In the genomic region with DNA sequence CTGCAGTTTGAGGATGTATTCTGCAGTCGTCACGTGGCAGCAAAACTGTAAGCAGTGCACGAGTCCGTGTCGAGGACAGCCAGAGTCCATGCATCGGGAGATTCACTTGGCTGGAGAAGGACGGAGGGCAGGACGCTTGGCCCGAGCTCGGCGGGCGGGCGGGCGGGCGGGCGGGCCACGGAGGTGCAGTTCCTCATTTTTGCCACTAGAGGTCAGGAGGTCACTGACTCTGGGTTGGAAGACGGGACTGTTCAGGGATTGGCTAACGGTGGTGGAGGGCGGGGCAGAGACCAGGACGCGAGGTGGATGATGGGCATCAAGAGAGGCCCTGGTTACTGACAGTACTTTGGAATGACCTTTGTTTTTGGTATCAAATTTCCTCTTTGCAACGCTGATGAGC, we compare ENCODE assay signal across 8 mouse cellular contexts. TPM values are rescaled to one million over a fixed set of nuclear protein-coding genes. Genes with fewer than 3 reads are reported as not detected.
A peak's percentile ranks its signal among the peaks of the same experiment; 100 is the strongest.
DNase-seq lines count a peak whose midpoint lies in the region; ATAC-seq lines count a peak whose summit lies in the region.

No protein-coding gene starts in this region.

- H3K36me3 ChIP-seq in hindbrain, embryonic 14.5 days (replicated peaks; ENCODE audit: control insufficient read depth, insufficient read depth) = peaks cover 40% of the 10 kb centered on the region

- no peak overlapping the region for H3K4me3 ChIP-seq in hindbrain, embryonic 14.5 days (replicated peaks; ENCODE audit: low read length)

- H3K4me2 ChIP-seq in hindbrain, embryonic 14.5 days (replicated peaks) = peak overlapping the region; percentile 23

- peak; percentile 94 for ATAC-seq in hindbrain, embryonic 14.5 days (ENCODE audit: low FRiP score)

- peak; percentile 82 for DNase-seq in T-cell, adult 2 months (ENCODE audit: low spot score)
- DNase-seq in cerebellum, postnatal 25 days = peak; percentile 86 to 91
- peak; percentile 57 for DNase-seq in frontal cortex, postnatal 25 days (ENCODE audit: low spot score in 2 of 2)
- peak; percentile 81 for DNase-seq in hindbrain, embryonic 14.5 days (ENCODE audit: low spot score)
- peak; percentile 74 to 77 for DNase-seq in layer of hippocampus, postnatal 36 days
- DNase-seq in lung, postnatal 25 days (ENCODE audit: low spot score) = peak; percentile 88
- DNase-seq in retina, embryonic 14.5 days (ENCODE audit: low spot score) = peak; percentile 88
- DNase-seq in thymus, postnatal 36 days = peak; percentile 74 to 81

- H3K27me3 ChIP-seq in hindbrain, embryonic 14.5 days (ENCODE audit: control insufficient read depth, insufficient read depth, low read length) = no peaks in the 10 kb centered on the region

- H3K27ac ChIP-seq in hindbrain, embryonic 14.5 days = no peak overlapping the region

- no peak overlapping the region for H3K9ac ChIP-seq in hindbrain, embryonic 14.5 days

- peaks cover 5% of the 10 kb centered on the region; the same call in 1 of the 2 replicates for H3K4me1 ChIP-seq in hindbrain, embryonic 14.5 days (replicated peaks; ENCODE audit: control insufficient read depth, insufficient read depth, low read length)

- under 1% methylated on average over 23 of the region's 23 CpGs for WGBS in hindbrain, embryonic 14.5 days

- no peaks in the 10 kb centered on the region for H3K9me3 ChIP-seq in hindbrain, embryonic 14.5 days (ENCODE audit: control insufficient read depth, low read length)

RNA-seq across cellular contexts. Expression of gene Doc2b, which starts 26.6 kb away (rescaled TPM):
- polyA plus RNA-seq in hindbrain, embryonic 14.5 days (2014; fragmentation: Nextera tagmentation; extraction: Ambion mirVana) = 2.9 and 3.7 TPM in 2 replicates
- total RNA-seq in layer of hippocampus, postnatal 36 days (2021) = 100 to 1,000 TPM; 100 to 102 TPM

RNA-seq across cellular contexts. Expression of gene Ywhae, which starts 36.5 kb away (rescaled TPM):
- 1,491 and 1,607 TPM in 2 replicates for polyA plus RNA-seq in hindbrain, embryonic 14.5 days (2014; fragmentation: Nextera tagmentation; extraction: Ambion mirVana)
- total RNA-seq in layer of hippocampus, postnatal 36 days (2021) = 1,000 to 10,000 TPM; 1,159 to 1,269 TPM
